Mouse (Mus musculus): Measurements from ENCODE around the gene Coro1c.
A peak's percentile ranks its signal among the peaks of the same experiment; 100 is the strongest.

Coro1c gene

DNA sequence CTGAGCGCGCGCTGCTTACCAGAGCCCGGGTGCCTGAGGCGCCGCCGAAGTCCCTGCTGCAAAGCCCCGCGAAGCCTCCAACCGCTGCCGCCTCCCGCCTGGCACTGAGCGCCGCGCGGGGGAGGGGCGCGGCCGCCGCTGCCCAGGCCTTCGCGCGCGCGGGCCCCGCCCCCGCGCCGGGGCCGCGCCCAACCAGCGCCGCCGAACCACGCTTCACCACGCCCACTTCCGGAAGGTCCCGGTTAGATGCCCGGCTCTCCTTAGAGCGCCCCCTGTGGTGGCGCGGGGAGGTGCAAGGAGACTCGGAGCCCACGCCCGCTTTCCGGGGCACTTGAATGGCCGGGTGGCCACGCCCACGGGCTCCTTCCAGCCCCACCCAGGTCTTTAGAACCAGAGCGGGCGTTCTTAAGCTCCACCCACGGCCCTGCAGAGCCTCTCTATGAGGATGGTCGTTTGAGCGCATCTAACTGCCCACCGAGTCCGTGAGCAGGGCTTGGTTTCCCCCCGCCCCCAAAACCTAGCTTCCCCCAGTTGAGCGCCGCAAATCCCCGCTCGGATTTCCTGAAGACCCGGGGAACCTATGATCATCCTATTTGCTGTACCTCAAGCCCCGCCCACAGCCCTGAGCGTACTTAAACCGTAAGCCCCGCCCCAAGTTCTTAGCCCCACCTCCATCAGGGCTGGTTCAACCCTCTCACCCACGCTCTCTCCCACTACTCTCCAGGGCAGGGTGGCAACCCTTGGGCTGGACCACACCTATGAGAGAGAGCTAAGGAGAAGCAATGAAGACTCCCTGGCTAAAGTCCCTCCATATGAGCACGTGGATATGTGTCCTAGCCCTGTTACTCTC is at the start of gene Coro1c:
Gene Coro1c, minus strand, starts transcription at position 167 of the 850 bp plus-strand sequence.
- DNase-seq = peak; percentile 98

DNA sequence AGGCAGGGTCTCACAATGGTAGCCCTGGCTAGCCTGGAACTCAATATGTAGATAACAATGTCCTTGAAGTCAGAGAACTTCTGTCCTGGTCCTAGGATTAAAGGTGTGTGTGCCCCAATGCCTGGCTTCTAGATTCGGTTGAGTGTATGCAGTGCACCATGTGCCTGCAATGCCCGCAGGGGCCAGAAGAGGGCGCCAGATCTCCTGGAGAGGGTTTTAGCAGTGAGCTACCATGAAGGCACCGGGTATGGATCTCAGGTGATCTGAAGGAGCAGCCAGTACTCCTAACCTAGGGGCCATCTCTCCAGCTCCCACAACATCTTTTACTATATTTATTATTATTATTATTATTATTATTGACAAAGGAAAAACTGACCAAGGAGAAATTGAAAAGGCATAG is 48.0 kb upstream of the Coro1c start:
- DNase-seq = peak; percentile 88

DNA sequence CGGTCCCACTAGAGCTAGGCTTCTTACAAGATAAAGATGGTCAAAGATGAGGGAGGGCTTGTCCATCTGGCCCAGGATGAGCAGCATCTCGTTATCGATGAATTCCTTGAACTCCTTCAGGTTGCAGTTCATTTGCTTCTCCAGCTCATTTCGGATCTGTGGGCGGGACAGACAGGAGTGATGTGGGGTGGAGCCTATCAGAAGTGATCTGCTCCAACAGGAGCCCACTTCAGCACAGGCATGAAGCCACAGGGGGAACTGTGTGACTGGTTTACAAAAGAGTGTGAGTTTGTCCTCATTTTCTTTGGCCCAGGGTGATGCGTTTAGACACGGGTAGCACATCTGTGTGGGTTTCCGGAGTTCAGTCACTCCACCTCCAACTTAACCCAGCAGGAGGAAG is 47.1 kb upstream of the Coro1c start:
- DNase-seq = no peak

DNA sequence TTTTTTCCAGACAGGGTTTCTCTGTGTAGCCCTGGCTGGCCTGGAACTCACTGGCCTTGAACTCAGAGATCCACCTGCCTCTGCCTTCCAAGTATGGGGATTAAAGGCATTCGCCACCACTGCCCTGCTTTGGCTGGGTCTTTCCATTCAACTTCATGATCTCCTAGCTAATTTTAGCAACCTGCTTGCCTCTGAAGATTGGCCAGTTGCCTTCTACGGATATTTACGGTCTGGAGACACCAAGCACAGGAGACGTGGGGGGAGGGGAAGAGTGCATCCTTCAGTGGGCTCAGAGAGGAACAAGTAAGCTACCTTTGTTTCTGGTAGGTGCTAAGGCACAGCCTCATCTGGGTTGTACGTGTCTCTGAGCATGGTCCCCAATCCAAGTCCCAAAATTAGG is 46.7 kb upstream of the Coro1c start:
- no peak for DNase-seq

DNA sequence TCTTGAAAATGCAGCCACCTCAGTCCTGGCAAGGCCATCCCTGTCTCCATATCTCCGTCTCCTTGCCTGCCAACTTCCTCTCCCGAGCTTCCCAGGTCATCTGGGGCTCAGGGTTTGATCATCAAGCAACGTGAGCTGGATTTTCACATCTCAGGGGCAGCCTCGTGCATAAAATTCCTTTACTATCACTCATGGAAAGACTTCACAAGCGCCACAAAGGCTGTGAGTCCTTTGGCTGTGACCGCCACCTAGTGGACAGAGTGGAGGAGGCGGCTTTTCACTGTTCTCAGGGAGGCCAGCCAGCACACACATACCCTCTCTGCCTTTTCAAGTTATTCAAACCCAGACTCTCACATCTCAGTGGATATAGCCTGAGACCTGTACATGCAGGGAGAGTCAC is 45.9 kb upstream of the Coro1c start:
- DNase-seq = peak; percentile 87

DNA sequence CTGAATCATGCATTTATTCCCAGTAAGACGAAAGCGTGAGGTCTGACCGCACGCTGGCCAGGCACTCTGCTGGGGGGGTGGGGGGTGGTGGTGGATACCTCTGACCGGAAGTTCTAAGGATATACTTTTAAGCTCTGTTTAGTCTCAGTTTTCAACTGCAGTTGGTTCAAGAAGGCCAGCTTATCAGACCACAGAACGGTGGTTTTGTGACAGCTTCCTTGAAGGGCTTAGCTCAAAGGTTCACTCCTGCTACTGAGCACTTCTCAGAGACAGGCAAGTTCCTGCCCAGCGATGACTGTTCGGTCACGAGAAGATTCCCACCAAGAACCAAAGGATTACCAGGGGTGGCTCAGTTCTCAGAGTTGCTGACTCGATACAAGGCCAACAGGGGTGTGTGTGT is 44.0 kb upstream of the Coro1c start:
- no peak for DNase-seq

DNA sequence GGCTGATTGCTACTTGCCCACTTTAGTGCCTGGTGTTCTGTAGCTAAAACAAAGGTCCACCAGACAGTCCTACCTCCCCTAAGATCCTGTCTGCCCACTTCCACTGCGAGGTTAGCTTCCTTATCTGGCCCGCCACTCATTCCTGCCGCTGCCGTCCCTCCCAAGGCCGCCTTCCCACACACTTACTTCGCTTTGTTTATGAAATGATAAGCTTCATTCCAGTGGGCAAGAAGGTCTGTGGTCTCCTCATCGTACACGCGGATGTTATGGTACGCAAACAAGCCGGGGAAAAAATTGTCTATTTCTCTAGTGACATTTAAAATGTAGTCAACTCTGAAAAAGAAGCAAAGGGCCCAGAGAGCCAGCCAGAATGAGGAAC is 43.1 kb upstream of the Coro1c start:
- DNase-seq = no peak

DNA sequence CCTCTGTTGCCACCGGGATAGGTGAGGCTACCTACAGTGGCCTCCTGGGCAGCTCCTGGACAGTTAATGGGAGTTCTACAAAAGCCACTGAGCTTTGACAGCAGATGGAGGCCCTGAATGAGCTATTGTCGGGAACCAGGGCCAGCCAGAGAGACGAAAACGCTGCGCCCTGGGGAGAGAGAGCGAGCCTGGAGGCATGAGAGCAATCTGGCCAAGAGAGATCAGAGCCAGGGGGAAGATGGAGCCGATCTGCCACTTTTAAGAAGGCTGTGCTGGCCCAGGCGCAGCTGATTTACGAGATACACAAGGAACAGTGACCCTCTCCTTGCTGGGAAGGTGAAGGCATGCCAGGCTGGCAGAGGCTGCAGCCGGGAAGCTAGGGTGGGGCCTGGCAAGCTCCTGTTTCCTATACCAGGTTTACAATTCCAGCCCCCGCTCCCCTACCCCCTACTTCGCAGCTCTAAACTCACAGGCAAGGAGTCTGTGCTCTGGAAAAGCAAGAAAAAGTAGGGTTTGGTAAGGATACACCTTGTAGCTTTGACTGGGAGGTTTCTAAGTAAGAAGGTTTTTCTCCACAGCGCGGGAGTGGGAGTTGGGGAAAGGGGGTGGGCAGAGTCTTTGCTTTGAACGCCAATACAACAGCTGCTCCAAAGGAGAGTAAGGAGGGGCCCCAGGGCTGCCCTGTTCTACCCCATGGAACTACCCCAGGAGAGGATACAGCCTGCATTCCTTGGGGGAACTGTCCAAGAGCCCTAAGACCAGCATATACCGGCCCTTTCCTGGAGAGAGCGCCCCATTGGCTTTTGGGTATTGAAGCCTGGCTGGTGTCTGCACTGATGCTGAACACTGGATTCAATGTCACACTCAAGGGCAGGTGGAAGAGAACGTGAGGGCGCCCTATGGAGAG is 42.5 kb upstream of the Coro1c start:
- DNase-seq = no peak

DNA sequence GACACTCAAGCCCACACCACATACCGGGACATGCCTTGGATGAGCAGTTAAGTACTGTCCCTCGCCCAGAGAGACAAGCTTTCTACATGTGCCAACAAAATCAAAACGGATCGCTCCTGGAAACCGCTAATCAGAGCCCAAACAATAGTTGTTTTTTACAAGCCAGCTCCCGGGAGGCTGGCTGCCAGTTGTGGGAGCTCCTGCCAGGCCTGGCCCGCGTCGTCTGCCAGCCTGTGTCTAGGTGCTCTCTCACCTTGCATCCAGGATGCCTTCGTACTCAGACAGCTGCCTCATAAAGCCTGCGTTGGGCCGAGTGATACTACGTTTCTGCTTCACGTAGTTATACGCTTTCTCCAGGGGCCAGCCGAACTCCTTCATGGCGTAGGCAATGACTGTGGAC is 41.6 kb upstream of the Coro1c start:
- no peak for DNase-seq

DNA sequence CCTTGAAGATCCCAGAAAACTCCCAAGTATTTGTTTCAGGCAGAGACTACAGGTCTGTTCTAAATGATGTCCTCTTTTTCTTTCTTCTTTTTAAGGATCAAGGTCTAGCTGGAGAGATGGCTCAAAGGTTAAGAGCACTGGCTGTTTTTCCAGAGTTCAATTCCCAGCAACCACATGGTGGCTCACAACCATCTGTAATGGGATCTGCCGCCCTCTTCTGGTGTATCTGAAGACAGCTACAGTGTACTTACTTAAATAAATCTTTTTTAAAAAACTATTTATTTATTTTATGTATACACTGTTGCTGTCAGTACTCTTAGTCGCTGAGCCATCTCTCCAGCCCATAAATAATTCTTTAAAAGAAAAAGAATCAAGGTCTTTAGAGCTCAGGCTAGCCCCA is 38.7 kb upstream of the Coro1c start:
- no peak for DNase-seq

DNA sequence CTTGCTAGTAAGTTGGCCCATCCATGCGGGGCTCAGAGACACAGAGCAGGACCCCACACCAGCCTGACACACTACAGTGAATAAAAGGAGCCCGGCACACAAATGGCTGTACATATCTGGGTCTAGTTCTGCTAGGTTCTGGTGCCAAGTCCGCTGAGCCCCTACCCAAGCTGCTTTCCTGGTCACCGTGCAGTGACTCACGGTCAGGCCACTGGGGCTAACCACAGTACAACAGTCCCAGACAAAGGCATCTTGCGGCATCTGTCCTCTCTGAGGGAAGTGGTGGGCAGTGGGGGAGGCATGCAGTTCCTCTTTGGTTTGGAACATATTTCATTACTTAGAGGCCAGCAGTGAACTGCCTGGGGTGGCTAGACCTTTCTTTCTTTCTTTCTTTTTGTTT is 36.6 kb upstream of the Coro1c start:
- no peak for DNase-seq

DNA sequence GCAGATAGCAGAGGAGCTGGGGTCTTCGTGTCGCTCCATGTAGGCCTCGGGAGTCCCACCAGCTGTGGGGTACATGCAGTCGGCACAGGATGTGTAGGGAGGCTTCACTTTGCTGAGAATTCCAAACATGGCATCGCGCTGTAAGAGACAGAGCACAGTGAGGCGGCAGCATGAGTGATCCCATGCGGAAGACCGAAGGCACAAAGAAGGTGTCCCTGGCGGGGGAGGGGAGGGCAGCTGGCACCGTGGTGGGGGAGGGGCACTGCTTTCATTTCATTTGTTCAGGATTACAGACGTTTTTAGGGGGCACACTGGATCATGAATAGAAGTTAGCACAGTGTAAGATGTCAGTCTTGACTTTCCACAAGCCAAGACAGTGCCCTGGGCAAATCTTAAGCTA is 34.8 kb upstream of the Coro1c start:
- no peak for DNase-seq

DNA sequence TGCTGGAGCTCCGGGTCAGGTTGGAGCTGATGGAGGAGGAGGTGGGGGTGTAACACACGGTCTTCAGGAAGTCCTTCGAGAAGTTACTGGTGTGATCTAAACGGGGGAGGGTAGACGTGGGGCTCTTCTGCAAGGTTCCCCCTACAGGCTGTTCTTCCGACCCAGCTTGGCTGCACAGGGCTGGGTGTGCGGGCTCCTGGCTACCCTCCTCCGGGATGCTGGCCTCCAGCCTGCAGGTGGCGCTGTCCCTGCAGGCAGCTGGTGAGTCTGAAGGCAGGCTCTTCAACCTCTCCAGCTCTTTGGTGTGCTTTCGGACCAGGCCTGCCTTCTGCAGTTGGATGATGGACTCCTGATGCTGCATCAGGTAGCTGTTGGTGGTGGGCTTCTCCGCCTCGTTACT is 34.0 kb upstream of the Coro1c start:
- DNase-seq = no peak

DNA sequence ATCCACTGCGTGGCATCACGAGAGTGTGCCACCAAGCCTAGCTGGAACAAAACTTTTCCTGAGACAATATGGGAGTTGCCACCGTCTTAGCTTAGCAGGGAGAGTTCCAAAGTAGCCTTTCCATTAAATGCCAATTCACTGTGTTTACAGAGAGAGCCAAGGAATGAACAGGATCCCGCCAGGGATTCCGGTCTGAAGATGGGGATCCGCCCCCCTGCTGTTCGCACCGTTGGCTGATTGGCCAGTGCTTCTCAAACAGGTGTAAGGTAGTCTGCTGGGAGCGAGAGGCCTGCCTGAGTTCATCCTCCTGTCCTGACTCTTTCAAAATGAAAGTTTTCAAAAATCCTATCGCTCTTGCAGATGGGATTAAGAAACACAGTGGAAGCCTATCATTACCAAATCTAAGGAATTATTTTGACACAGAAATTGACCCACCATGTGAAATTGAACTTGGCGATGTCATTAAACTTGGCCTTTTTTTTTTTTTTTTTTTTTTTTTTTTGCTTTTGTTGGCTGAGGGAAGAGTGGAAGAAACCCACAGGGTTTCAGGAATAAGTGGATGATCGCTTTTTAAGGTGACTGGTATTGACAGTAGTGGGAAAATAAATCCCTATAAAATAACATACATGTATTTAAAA is 30.8 kb upstream of the Coro1c start:
- DNase-seq = no peak

DNA sequence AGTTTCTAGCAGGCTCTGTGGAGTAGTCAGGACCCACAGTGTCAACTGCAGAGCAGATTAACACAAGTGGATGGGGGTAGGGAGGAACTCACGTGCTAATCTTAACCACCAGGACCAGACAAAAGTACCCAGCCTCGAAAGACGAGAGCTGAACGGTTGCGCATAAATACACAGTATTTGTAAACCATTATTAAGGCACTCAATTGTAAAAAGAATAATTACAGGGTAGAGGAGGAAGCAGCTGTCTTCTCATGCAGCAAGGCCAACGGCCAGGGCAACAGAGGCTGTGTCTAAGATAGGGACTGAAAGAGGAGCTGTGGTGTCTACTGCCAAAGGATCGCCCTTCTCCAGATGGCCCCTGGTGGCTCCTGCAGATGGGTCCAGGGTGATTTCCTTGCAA is 29.1 kb upstream of the Coro1c start:
- no peak for DNase-seq

DNA sequence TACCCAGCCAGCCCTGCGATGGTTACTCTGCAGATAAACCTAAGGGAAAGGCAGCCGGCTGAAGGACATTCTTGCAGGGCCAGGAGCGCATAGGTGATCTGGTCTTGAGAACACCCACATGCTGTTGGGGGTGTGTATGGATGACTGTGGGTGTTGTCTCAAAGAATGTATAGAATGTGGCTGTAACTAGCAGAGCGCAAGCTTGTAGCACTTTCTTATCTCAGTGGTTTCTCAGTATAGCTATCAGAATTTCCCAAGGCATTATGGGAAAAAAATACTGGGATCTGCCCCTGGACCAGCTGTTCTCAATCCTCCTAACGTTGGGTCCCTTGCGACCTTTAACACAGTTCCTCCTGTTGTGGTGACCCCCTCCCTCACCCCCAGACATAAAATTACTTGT is 25.3 kb upstream of the Coro1c start:
- no peak for DNase-seq

DNA sequence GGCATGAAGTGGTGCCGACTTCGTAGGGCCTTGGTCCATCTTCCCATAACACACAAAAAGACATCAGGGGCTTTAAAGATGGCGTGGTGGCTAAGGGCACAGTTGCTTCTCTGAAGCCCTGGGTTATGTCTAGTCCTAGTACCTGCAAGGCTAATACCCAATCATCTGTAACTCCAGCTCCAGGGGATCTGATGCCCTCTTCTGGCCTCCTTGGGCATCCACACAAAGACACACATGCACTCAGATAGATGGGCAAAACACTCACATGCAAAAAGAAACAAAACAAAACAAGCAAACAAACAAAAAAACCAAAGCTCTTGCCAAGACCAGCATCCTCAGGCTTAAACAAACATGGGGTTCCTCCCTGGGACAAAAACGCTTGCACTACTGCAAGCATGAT is 24.9 kb upstream of the Coro1c start:
- DNase-seq = no peak

DNA sequence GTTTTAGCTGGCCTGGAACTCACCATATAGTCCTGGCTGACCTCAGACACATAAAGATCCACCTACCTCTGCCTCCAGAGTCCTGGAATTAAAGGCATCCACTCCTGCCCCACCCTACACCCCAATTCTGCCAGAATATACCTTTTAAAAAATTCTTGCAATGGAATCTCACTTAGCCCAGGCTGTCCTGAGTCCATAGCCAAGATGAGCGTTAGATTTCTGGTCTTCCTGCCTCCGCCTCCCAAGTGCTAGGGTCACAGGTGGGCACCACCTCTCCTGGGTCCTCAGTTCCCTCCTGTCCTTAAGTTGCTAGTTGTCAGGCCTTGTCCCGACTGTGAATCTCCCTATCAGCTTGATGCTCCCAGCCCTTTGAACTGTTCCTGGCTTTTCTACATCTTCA is 23.8 kb upstream of the Coro1c start:
- no peak for DNase-seq

DNA sequence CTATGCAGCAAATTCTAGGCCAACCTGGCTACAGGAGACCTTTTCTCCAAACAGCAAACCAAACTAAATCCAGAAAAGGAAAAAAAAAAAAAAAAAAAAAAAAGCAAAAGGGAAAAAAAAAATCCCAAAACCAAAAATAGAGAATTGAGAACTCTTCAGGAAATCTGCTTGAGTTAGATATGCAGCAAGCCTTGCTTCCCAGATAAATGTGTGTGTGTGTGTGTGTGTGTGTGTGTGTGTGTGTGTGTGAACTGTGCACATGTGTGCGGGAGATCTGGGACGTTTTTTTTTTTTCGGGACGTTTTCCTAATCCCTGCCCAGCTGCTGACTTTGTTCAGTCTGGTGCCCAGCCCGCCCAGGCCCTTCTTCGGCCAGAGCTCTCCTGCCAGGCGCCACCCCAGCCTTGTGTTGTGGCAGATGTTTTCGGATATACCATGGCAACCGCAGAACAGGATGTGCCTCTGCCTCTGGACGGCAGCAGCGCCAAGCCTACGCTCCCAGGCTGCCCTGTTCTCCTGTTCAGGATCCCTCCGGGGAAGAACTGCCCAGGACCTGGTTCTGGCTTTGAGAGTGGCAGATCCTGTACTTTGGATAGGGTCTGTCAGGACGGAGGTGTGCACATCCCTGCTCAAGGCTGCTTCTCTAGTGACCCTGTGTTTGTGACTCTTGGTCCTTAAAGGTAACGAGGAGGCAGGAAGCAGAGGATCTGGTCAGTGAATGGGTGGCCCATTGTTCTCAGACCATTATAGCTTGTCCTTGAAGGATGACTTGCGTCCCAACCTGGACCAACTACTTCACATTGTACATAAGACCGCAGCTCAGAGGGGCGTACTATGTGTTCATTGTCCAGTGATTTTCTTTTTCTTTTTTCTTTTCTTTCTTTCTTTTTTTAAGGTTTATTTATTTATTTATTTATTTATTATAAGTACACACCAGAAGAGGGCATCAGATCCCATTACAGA is 22.4 kb upstream of the Coro1c start:
- no peak for DNase-seq

DNA sequence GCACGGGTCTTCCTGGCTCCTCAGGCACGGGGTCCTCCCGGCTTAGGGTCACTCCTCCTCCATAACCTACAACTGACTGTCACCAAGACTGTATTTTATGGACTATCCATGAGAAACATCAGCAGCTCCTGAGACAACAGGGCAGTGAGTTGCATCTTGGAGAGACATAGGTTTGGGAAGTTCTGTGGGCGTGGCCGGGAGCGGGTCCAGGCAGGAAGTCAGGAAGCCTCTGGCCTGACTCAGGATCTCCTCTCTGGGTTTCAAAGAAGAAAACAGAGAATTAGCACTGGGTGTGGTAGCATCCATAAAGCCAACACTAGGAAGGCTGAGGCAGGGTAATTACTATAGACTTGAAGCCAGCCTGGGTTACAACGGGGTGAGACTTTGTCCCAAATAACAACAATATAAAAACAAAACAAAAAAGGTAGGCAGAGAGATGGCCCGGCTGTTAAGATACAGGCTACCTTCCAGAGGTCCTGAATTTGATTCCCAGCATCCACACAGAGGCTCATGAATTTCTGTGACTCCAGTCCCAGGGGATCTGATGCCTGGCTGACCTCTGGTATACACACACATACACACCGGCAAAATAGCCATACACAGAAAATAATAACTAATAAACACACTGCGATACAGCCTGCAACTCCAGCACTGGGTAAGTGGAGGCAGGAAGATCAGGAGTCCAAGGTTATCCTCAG is 21.5 kb upstream of the Coro1c start:
- no peak for DNase-seq

DNA sequence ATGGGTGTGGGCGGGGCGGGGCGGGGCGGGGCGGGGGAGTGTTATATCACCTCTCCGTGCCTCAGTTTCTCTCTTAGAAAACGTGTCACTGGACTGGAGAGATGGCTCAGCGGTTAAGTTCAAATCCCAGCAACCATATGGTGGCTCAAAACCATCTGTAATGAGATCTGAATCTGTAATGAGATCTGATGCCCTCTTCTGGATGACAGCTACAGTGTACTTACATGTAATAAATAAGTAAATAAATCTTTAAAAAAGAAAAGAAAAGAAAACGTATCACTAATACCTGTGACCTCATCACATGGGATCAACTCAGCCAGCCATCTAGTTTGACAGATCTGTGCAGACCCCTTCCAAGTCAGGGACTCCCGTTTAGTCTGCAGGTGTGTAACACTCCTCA is 21.0 kb upstream of the Coro1c start:
- DNase-seq = no peak

DNA sequence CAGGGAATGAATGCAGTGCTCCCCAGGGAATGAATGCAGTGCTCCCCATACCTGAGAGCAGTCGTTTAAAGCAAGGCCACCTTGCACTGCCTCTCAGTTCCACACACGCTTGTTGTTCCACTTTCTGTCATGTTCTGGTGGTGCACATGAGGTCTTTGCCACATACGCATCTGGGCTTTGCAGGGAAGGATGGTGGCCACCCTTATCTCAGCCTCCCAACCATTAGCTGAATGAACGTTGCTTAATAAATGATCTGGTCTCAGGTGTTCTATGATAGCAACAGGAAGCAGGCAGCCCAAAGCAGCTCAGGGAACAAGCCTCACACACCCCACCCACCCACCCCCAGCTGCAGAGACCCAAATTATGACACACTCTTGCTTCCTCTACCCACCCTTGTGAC is 16.1 kb upstream of the Coro1c start:
- DNase-seq = no peak

Measured in right cerebral cortex, postnatal 14 days (tissue).